Mouse (Mus musculus) cerebellum, adult 18-20 months (tissue): Measurements from ENCODE around the gene Atrip.
A peak's percentile ranks its signal among the peaks of the same experiment; 100 is the strongest.

ENCODE experiments used
- DNase-seq, 2 experiments: peaks; one replicate each; pipeline ENCODE4 v3.0.0; 2021

Gene Atrip

GRCm38 (mm10) chr9:109097291-109097690, 23.4 kb upstream of the Atrip start:
- no peak for DNase-seq

- no peak for DNase-seq
Measured at GRCm38 (mm10) chr9:109096856-109097255, 22.9 kb upstream of the Atrip start.

- DNase-seq = peak in 1 of 2 experiments; percentile 23
Measured at GRCm38 (mm10) chr9:109096251-109096661, 22.3 kb upstream of the Atrip start.

GRCm38 (mm10) chr9:109095137-109095982, 21.4 kb upstream of the Atrip start, which contains the start of gene Plxnb1:
TSS of gene Plxnb1 (plus strand) at chr9:109095389.
- peak; percentile 57 to 62 for DNase-seq

- DNase-seq = peak in 1 of 2 experiments; percentile 36
Measured at GRCm38 (mm10) chr9:109094553-109095136, 20.7 kb upstream of the Atrip start.

- no peak for DNase-seq
Measured at GRCm38 (mm10) chr9:109093786-109094552, 20.0 kb upstream of the Atrip start.

- no peak for DNase-seq
Measured at GRCm38 (mm10) chr9:109092799-109093198, 18.9 kb upstream of the Atrip start.

GRCm38 (mm10) chr9:109091802-109092201, 17.9 kb upstream of the Atrip start:
- no peak for DNase-seq

GRCm38 (mm10) chr9:109090446-109090845, 16.5 kb upstream of the Atrip start:
- no peak for DNase-seq

- peak; percentile 43 to 45 for DNase-seq
Measured at GRCm38 (mm10) chr9:109087987-109088386, 14.1 kb upstream of the Atrip start.

- no peak for DNase-seq
Measured at GRCm38 (mm10) chr9:109084922-109085321, 11.0 kb upstream of the Atrip start.

- peak; percentile 82 to 91 for DNase-seq
Measured at GRCm38 (mm10) chr9:109082124-109082800, 8.3 kb upstream of the Atrip start, which contains the start of the genes Ccdc51 and Tma7. TSS of gene Ccdc51 (plus strand) at chr9:109082493. TSS of gene Tma7 (minus strand) at chr9:109082587.

GRCm38 (mm10) chr9:109081749-109082123, 7.8 kb upstream of the Atrip start:
- no peak for DNase-seq

- DNase-seq = no peak
Measured at GRCm38 (mm10) chr9:109080516-109080915, 6.6 kb upstream of the Atrip start.

- DNase-seq = no peak
Measured at GRCm38 (mm10) chr9:109068095-109068735, 5.7 kb downstream of the Atrip start.

- DNase-seq = no peak
Measured at GRCm38 (mm10) chr9:109060898-109061295, 13.0 kb downstream of the Atrip start.

- DNase-seq = no peak
Measured at GRCm38 (mm10) chr9:109060184-109060897, 13.6 kb downstream of the Atrip start.

GRCm38 (mm10) chr9:109059136-109059903, 14.6 kb downstream of the Atrip start, which contains the start of gene Trex1:
TSS of gene Trex1 (minus strand) at chr9:109059734.
- DNase-seq = peak; percentile 85 to 92

GRCm38 (mm10) chr9:109058006-109058765, 15.7 kb downstream of the Atrip start:
- no peak for DNase-seq

- no peak for DNase-seq
Measured at GRCm38 (mm10) chr9:109057543-109057942, 16.4 kb downstream of the Atrip start.
